Mouse (Mus musculus) kidney, postnatal 14 days (tissue): ENCODE measurements at regions not wholly inside any gene's neighbourhood (a gene's known extent, or its start where the extent isn't known, plus 50 kb on each side); places are given as distances from the start of the nearest gene placed in this dataset.
A peak's percentile ranks its signal among the peaks of the same experiment; 100 is the strongest.

Source experiments
- DNase-seq: peaks from one replicate; pipeline ENCODE4 v3.0.0; 2022; ENCODE audit warnings: mixed read lengths

GRCm38 (mm10) chr8:91941005-91941404 is 139.1 kb upstream of the Irx3 start:
- no peak for DNase-seq

- DNase-seq = no peak
Observed at GRCm38 (mm10) chr8:91937227-91937626, 135.4 kb upstream of the Irx3 start.

- DNase-seq = no peak
Observed at GRCm38 (mm10) chr8:91930520-91930919, 128.7 kb upstream of the Irx3 start.

- no peak for DNase-seq
Observed at GRCm38 (mm10) chr8:91925968-91926524, 124.2 kb upstream of the Irx3 start.

GRCm38 (mm10) chr8:91924152-91924551 is 122.3 kb upstream of the Irx3 start:
- no peak for DNase-seq

- DNase-seq = no peak
Observed at GRCm38 (mm10) chr8:91922211-91922874, 120.5 kb upstream of the Irx3 start.

GRCm38 (mm10) chr8:91917834-91918233 is 116.0 kb upstream of the Irx3 start:
- DNase-seq = no peak

GRCm38 (mm10) chr8:91913971-91914370 is 112.1 kb upstream of the Irx3 start:
- no peak for DNase-seq

GRCm38 (mm10) chr8:91913121-91913520 is 111.3 kb upstream of the Irx3 start:
- DNase-seq = no peak

GRCm38 (mm10) chr8:91909637-91910383 is 107.9 kb upstream of the Irx3 start:
- DNase-seq = no peak

GRCm38 (mm10) chr8:91908731-91909353 is 107.0 kb upstream of the Irx3 start:
- no peak for DNase-seq

- DNase-seq = no peak
Observed at GRCm38 (mm10) chr8:91907178-91907577, 105.3 kb upstream of the Irx3 start.

- DNase-seq = no peak
Observed at GRCm38 (mm10) chr8:91901525-91902281, 99.8 kb upstream of the Irx3 start.

- DNase-seq = peak; percentile 57
Observed at GRCm38 (mm10) chr8:91899747-91900146, 97.9 kb upstream of the Irx3 start.

GRCm38 (mm10) chr8:91897381-91897780 is 95.5 kb upstream of the Irx3 start:
- no peak for DNase-seq

- DNase-seq = no peak
Observed at GRCm38 (mm10) chr8:91895987-91896386, 94.1 kb upstream of the Irx3 start.

- DNase-seq = no peak
Observed at GRCm38 (mm10) chr8:91884862-91885261, 83.0 kb upstream of the Irx3 start.

- DNase-seq = no peak
Observed at GRCm38 (mm10) chr8:91884325-91884724, 82.5 kb upstream of the Irx3 start.

GRCm38 (mm10) chr8:91883012-91883411 is 81.1 kb upstream of the Irx3 start:
- DNase-seq = no peak

GRCm38 (mm10) chr8:91878886-91879285 is 77.0 kb upstream of the Irx3 start:
- peak; percentile 67 for DNase-seq

- no peak for DNase-seq
Observed at GRCm38 (mm10) chr8:91876161-91876560, 74.3 kb upstream of the Irx3 start.

GRCm38 (mm10) chr8:91873232-91873631 is 71.4 kb upstream of the Irx3 start:
- no peak for DNase-seq
